ENCODE assay signal across 32 mouse cellular contexts in the genomic region with DNA sequence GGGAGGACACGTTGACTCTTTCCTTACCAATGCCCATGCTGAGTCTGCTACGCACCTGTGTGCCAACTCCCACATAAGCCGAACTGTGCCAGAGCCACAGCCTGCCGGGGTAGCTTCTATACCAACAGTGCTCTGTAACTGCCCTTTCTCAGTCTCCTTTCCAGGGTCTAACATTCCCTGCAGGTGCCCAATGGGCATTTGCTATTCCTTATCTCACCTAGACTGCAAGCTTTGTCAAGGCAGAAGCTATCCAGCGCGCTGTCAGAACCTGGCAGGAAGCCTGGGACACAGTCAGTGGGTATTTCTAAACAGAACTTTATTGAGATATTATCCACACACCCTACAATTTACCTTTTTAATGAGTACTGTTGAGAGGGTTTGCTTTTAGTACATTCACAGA.
A peak's percentile ranks its signal among the peaks of the same experiment; 100 is the strongest.
DNase-seq lines count a peak whose midpoint lies in the region; ATAC-seq and TF ChIP-seq lines count a peak whose summit lies in the region.
"Had no signal": no experiment of that assay in that cellular context is flagged by ENCODE, and none has a peak within 500 bp of the region (broad histone marks: within the 10 kb centered on the region; RNA-seq: fewer than 3 reads in every experiment).

No protein-coding gene starts in this region.

- H3K4me1 ChIP-seq in G1E (ENCODE audit: insufficient read depth, low read depth, low read length), result peaks cover 77% of the 10 kb centered on the region
- peaks cover 13% of the 10 kb centered on the region for H3K4me1 ChIP-seq in intestine, embryonic 15.5 days (replicated peaks)

- H3K4me3 ChIP-seq in gastrocnemius, adult 2 months, result no peak overlapping the region; the same call in 1 of the 2 replicates
- H3K4me3 ChIP-seq in layer of hippocampus, adult 2 months, result no peak overlapping the region
- peak overlapping the region; percentile 6; the same call in 1 of the 2 replicates for H3K4me3 ChIP-seq in G1E (ENCODE audit: low read depth, low read length)
- no peak overlapping the region for H3K4me3 ChIP-seq in intestine, embryonic 15.5 days (replicated peaks)
- H3K4me3 ChIP-seq: embryonic facial prominence, embryonic 10.5 days; embryonic facial prominence, embryonic 15.5 days; forebrain, embryonic 12.5 days; heart, embryonic 15.5 days; hindbrain, embryonic 10.5 days; hindbrain, embryonic 15.5 days; kidney, embryonic 15.5 days; limb, embryonic 10.5 days; limb, embryonic 15.5 days; midbrain, embryonic 12.5 days; myocyte; neural tube, embryonic 12.5 days had no signal

- no peak for TF ChIP-seq CTCF in gastrocnemius, adult 2 months (IDR thresholded peaks at IDR 0.05)
- no peak for TF ChIP-seq CTCF in layer of hippocampus, adult 2 months (conservative IDR thresholded peaks at IDR 0.05)
- no peak for TF ChIP-seq CTCF in G1E (IDR thresholded peaks at IDR 0.05; ENCODE audit: low read depth, low read length)

- 88% methylated on average over 6 of the region's 6 CpGs for WGBS in intestine, embryonic 15.5 days

- peak; percentile 33 for DNase-seq in cerebellum, adult 9-11 months
- no peak for DNase-seq in cerebellum, adult 11-12 months
- DNase-seq in gastrocnemius, adult 2 months, result no peak
- DNase-seq in gastrocnemius, postnatal 25 days, result no peak
- DNase-seq in layer of hippocampus, adult 2 months (ENCODE audit: low spot score in 2 of 2), result no peak
- DNase-seq in layer of hippocampus, adult 9-11 months, result no peak
- DNase-seq in G1E (ENCODE audit: low spot score), result no peak
- DNase-seq: adrenal gland, adult 8-10 months; gastrocnemius, postnatal 14 days; kidney, adult 18-20 months; kidney, postnatal 25 days; lung, embryonic 14.5 days; lung, postnatal 36 days; right cerebral cortex, adult 18-20 months; spleen, adult 18-20 months; thymus, postnatal 14 days had no signal

- no peak overlapping the region for H3K9ac ChIP-seq in intestine, embryonic 15.5 days
- H3K9ac ChIP-seq: embryonic facial prominence, embryonic 15.5 days; forebrain, embryonic 12.5 days; heart, embryonic 15.5 days; hindbrain, embryonic 15.5 days; kidney, embryonic 15.5 days; limb, embryonic 15.5 days; liver, embryonic 14.5 days; lung, embryonic 14.5 days; midbrain, embryonic 12.5 days; neural tube, embryonic 12.5 days had no signal

- H3K4me2 ChIP-seq in intestine, embryonic 15.5 days (replicated peaks), result no peak overlapping the region
- H3K4me2 ChIP-seq: embryonic facial prominence, embryonic 15.5 days; forebrain, embryonic 12.5 days; heart, embryonic 15.5 days; hindbrain, embryonic 15.5 days; kidney, embryonic 15.5 days; limb, embryonic 15.5 days; lung, embryonic 14.5 days; midbrain, embryonic 12.5 days; neural tube, embryonic 12.5 days had no signal

- ATAC-seq in G1E (ENCODE audit: extremely low read depth, insufficient number of reproducible peaks, low FRiP score, poor library complexity, severe bottlenecking), result no peak
- no peak for ATAC-seq in intestine, embryonic 15.5 days
- ATAC-seq: inflammation-experienced regulatory T-cells, adult 6 months had no signal

- peak overlapping the region; percentile 72 for H3K27ac ChIP-seq in gastrocnemius, adult 2 months
- H3K27ac ChIP-seq in layer of hippocampus, adult 2 months, result peak overlapping the region; percentile 73
- no peak overlapping the region for H3K27ac ChIP-seq in intestine, embryonic 15.5 days
- H3K27ac ChIP-seq: embryonic facial prominence, embryonic 10.5 days; embryonic facial prominence, embryonic 15.5 days; forebrain, embryonic 12.5 days; heart, embryonic 15.5 days; hindbrain, embryonic 10.5 days; hindbrain, embryonic 15.5 days; kidney, embryonic 15.5 days; limb, embryonic 10.5 days; limb, embryonic 15.5 days; liver, embryonic 14.5 days; midbrain, embryonic 12.5 days; neural tube, embryonic 12.5 days had no signal

- H3K36me3 ChIP-seq in G1E (replicated peaks), result peaks cover 50% of the 10 kb centered on the region
- no peaks in the 10 kb centered on the region for H3K36me3 ChIP-seq in intestine, embryonic 15.5 days
- H3K36me3 ChIP-seq: embryonic facial prominence, embryonic 10.5 days; embryonic facial prominence, embryonic 15.5 days; forebrain, embryonic 12.5 days; heart, embryonic 15.5 days; hindbrain, embryonic 15.5 days; kidney, embryonic 15.5 days; limb, embryonic 10.5 days; limb, embryonic 15.5 days; midbrain, embryonic 12.5 days; neural tube, embryonic 12.5 days had no signal

- no peaks in the 10 kb centered on the region for H3K9me3 ChIP-seq in G1E (replicated peaks)
- no peaks in the 10 kb centered on the region for H3K9me3 ChIP-seq in intestine, embryonic 15.5 days
- H3K9me3 ChIP-seq: embryonic facial prominence, embryonic 10.5 days; embryonic facial prominence, embryonic 15.5 days; forebrain, embryonic 12.5 days; heart, embryonic 15.5 days; hindbrain, embryonic 10.5 days; hindbrain, embryonic 15.5 days; kidney, embryonic 15.5 days; limb, embryonic 10.5 days; limb, embryonic 15.5 days; midbrain, embryonic 12.5 days; neural tube, embryonic 12.5 days had no signal

- intact Hi-C loops in gastrocnemius, adult 2 months (cut with DNase I), result no loop called here

- no peaks in the 10 kb centered on the region for H3K27me3 ChIP-seq in G1E (ENCODE audit: insufficient read depth, low read length)
- no peaks in the 10 kb centered on the region for H3K27me3 ChIP-seq in intestine, embryonic 15.5 days (replicated peaks)
- H3K27me3 ChIP-seq: CH12.LX; embryonic facial prominence, embryonic 15.5 days; forebrain, embryonic 12.5 days; heart, embryonic 15.5 days; hindbrain, embryonic 15.5 days; midbrain, embryonic 12.5 days had no signal
